Mouse (Mus musculus) forebrain, postnatal 0 days (tissue): ENCODE measurements at regions not wholly inside any gene's neighbourhood (a gene's known extent, or its start where the extent isn't known, plus 50 kb on each side); places are given as distances from the start of the nearest gene placed in this dataset.

Source experiments
- ATAC-seq: fragments of 200-750 bp; cut with Nextera tagmentation; 2 replicates; pipeline ENCODE4 v1.8.0; 2017; ENCODE audit warnings: mild to moderate bottlenecking, moderate library complexity
- DNase-seq: peaks from one replicate; pipeline ENCODE4 v3.0.0-alpha.2; 2015
- H3K27ac ChIP-seq: fragments of 300-500 bp; sonication (generic); 2 replicates; pipeline ENCODE4 v1.5.1; 2014; ENCODE audit warnings: low read depth, mild to moderate bottlenecking, antibody characterized with exemption, low read length, moderate library complexity, mixed read lengths
- H3K27me3 ChIP-seq: fragments of 300-500 bp; sonication (generic); 2 replicates; pipeline ENCODE4 v1.6.1; 2014; ENCODE audit warnings: mild to moderate bottlenecking, low read length, mixed read lengths; ENCODE audit not compliant: insufficient read depth
- H3K36me3 ChIP-seq: fragments of 300-500 bp; sonication (generic); 2 replicates; pipeline ENCODE4 v1.6.1; 2014; ENCODE audit warnings: mild to moderate bottlenecking, moderate library complexity; ENCODE audit not compliant: insufficient read depth
- H3K4me1 ChIP-seq: fragments of 300-500 bp; sonication (generic); 2 replicates; pipeline ENCODE4 v1.6.1; 2014; ENCODE audit warnings: antibody characterized with exemption; ENCODE audit not compliant: insufficient read depth
- H3K4me2 ChIP-seq: fragments of 300-500 bp; sonication (generic); 2 replicates; pipeline ENCODE4 v1.6.1; 2014; ENCODE audit warnings: low read depth, mild to moderate bottlenecking, moderate library complexity
- H3K4me3 ChIP-seq: fragments of 300-500 bp; sonication (generic); 2 replicates; pipeline ENCODE4 v1.5.1; 2014; ENCODE audit warnings: low read depth, low read length, mixed read lengths
- H3K9ac ChIP-seq: fragments of 300-500 bp; sonication (generic); 2 replicates; pipeline ENCODE4 v1.6.1; 2014; ENCODE audit warnings: mild to moderate bottlenecking
- H3K9me3 ChIP-seq: fragments of 300-500 bp; sonication (generic); 2 replicates; pipeline ENCODE4 v1.6.1; 2016; ENCODE audit warnings: low read length
- CTCF ChIP-seq: sonication (generic); IDR thresholded peaks from 2 replicates; pipeline ENCODE4 v1.5.1; 2016; ENCODE audit warnings: antibody characterized with exemption, control low read depth, low read depth
- WGBS: fragments of 180-500 bp; shearing (Covaris S2); extraction: QIAGEN DNeasy Blood & Tissue Kit; methylation state at CpG from one replicate; pipeline ENCODE4 v1.1.7; 2014; 5-methylcytosine and 5-hydroxymethylcytosine counted together

DNA sequence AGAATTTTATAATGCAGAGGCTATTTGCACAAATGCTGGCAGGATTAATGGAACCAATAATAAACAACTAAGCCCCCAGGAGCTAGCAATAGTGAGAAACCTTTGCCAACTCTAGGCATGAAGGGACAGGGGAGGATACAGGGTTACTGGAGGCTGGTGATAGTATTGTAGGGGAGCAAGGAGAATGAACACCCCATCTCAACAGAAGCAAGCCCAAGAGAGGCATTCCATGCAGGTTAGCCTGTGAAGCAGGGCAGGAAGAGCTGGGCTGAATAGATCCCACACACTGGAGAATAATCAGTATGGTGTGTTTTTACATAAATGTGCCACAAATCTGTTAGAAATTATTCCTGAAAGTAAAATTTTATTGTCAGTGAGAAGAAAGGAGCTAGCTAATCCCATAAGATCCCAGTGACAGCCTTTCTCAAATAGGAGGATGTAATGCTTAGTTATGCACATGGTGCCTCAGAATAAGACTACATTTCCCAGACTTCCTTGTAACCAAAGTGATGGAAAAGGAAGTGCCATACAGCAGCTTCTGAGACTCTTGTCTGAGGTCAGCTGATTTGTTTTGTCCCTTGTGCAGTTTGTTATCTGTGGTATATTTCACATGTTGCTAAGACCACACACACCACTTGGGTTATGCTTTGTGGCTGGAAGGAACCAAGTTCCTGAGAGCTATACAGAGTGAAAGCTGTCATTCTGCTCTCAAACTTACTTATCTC lies 111.1 kb downstream of the Ccdc71l start:
- H3K27ac ChIP-seq = no peak overlapping the region
- no peak overlapping the region for H3K4me3 ChIP-seq
- H3K4me2 ChIP-seq = no peak overlapping the region
- no peaks in the 10 kb centered on the region for H3K4me1 ChIP-seq
- H3K27me3 ChIP-seq = no peaks in the 10 kb centered on the region
- no peak overlapping the region for H3K9ac ChIP-seq
- DNase-seq (peak; percentile 47), ATAC-seq (peak; percentile 95)
- no peak for TF ChIP-seq CTCF
- H3K36me3 ChIP-seq = no peaks in the 10 kb centered on the region
- H3K9me3 ChIP-seq = no peaks in the 10 kb centered on the region

DNA sequence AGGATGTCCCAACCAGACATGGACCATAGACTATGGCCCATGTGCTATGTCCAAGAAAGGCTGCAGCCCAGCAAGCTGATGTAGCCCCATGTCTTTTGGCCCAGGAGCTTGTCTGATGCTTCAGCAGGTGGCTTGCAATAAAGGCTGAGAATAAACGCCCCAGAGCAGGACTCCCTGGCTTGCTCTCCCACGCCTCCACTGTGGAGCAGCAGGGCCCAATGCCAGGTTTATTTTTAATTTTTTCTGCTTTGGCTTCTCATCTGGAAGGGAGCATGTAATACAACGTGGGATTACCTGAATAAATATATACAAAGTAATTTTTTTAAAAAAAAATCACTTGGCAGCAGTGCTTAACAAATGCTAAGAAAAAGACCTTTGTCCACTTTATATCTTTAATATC lies 125.7 kb downstream of the Ccdc71l start:
- no peak overlapping the region for H3K27ac ChIP-seq
- no peak overlapping the region for H3K4me2 ChIP-seq
- no peaks in the 10 kb centered on the region for H3K27me3 ChIP-seq
- no peak overlapping the region for H3K4me3 ChIP-seq
- H3K9me3 ChIP-seq = no peaks in the 10 kb centered on the region
- no peaks in the 10 kb centered on the region for H3K36me3 ChIP-seq
- TF ChIP-seq CTCF = no peak
- DNase-seq (no peak), ATAC-seq (no peak)
- H3K9ac ChIP-seq = no peak overlapping the region
- 68% methylated on average over 3 of the region's 3 CpGs for WGBS
- H3K4me1 ChIP-seq = no peaks in the 10 kb centered on the region

DNA sequence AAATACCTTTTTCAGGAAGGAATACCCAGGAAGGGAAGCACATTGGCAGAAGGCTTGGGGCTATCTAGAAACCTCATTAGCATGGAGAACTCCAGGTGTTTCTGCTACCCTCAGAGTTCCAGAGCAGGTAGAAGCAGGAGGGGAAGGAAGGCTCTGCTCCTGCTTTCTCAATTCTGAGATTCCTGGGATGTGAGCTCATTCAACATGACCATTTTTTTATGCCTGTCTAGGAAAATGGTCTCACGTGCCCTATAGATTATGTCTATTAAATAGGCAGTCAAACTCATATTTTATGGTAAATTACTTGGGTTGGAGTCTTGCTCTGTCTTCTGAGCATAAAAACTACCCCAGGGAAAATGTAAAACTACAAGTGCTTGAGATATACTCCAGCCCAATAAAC lies 130.2 kb downstream of the Ccdc71l start:
- no peak for DNase-seq
- Histone ChIP-seq H3K4me1 (no peaks in the 10 kb centered on the region), H3K9me3 (no peaks in the 10 kb centered on the region), H3K27ac (no peak overlapping the region), H3K36me3 (no peaks in the 10 kb centered on the region), H3K4me2 (no peak overlapping the region), H3K27me3 (no peaks in the 10 kb centered on the region), H3K9ac (no peak overlapping the region), H3K4me3 (no peak overlapping the region)
- TF ChIP-seq CTCF = no peak
- ATAC-seq = no peak
- WGBS = 83% methylated on average over 1 of the region's 1 CpGs

DNA sequence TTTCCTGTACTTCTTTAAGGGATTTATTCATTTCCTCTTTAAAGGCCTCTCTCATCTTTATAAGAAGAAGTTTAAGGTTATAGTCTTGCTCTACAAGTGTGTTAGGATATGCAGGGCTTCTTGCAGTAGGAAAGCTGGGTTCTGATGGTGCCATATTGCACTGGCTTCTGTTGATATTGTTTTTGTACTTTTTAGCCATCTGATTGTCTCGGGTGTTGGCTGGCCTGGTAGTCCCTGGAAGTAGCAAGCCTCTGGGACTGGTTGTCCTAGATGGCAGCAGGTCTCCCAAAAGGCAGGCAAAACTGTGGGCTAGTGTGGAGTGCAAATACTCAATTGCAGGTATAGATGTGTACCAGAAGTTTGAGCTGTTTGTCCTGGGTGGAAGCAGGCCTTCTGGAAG lies 147.1 kb downstream of the Ccdc71l start:
- no peaks in the 10 kb centered on the region for H3K36me3 ChIP-seq
- no peak overlapping the region for H3K9ac ChIP-seq
- no peak for ATAC-seq
- no peaks in the 10 kb centered on the region for H3K9me3 ChIP-seq
- no peak for TF ChIP-seq CTCF
- DNase-seq = no peak
- H3K4me1 ChIP-seq = no peaks in the 10 kb centered on the region
- no peak overlapping the region for H3K4me3 ChIP-seq
- no peaks in the 10 kb centered on the region for H3K27me3 ChIP-seq
- 71% methylated on average over 1 of the region's 1 CpGs for WGBS
- no peak overlapping the region for H3K4me2 ChIP-seq
- no peak overlapping the region for H3K27ac ChIP-seq

DNA sequence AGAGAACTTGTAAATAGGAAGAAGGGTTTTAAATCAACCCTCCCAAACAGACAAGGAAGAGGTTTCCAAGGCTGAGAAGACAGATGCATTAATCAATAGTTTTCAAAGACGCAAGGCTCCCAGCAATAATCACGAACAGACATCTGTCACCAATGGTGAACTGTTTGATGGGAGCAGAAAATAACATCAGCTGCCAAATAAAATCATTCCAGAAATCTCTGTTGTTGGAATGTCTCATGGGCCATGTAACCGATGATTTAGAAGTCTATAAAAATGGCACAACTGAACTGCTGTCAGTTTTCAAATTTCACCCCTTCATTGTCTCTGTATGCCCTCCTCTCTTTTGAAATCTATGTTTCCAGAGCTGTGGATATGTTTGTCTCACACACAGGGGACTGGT lies 152.7 kb downstream of the Ccdc71l start:
- no peak overlapping the region for H3K9ac ChIP-seq
- H3K9me3 ChIP-seq = no peaks in the 10 kb centered on the region
- no peak overlapping the region for H3K4me3 ChIP-seq
- H3K36me3 ChIP-seq = no peaks in the 10 kb centered on the region
- H3K4me1 ChIP-seq = no peaks in the 10 kb centered on the region
- no peak for ATAC-seq
- TF ChIP-seq CTCF = no peak
- H3K27ac ChIP-seq = no peak overlapping the region
- 81% methylated on average over 3 of the region's 3 CpGs for WGBS
- no peaks in the 10 kb centered on the region for H3K27me3 ChIP-seq
- H3K4me2 ChIP-seq = no peak overlapping the region
- no peak for DNase-seq

DNA sequence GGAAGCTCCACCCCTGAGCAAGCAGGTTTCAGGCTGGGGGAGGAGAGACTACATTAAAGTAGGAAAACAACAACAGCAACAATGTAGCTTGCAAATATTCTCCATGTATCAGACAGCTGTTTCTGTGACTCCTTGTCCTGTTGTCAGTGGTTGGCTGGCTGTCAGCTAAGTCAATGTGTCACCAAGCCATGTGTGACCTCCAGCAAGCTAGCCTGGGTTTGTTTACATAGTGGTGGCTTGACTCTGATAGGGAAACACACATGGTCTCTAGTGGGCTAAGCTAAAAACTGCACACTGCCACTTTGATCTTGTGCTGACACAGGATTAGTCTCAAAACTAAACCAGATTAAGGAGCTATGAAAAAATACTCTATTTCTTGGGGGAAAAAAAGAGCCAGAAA lies 155.1 kb downstream of the Ccdc71l start:
- no peak overlapping the region for H3K27ac ChIP-seq
- no peak overlapping the region for H3K9ac ChIP-seq
- no peak overlapping the region for H3K4me2 ChIP-seq
- no peaks in the 10 kb centered on the region for H3K9me3 ChIP-seq
- TF ChIP-seq CTCF = no peak
- no peak for ATAC-seq
- H3K27me3 ChIP-seq = no peaks in the 10 kb centered on the region
- H3K4me1 ChIP-seq = no peaks in the 10 kb centered on the region
- DNase-seq = no peak
- no peak overlapping the region for H3K4me3 ChIP-seq
- no peaks in the 10 kb centered on the region for H3K36me3 ChIP-seq

DNA sequence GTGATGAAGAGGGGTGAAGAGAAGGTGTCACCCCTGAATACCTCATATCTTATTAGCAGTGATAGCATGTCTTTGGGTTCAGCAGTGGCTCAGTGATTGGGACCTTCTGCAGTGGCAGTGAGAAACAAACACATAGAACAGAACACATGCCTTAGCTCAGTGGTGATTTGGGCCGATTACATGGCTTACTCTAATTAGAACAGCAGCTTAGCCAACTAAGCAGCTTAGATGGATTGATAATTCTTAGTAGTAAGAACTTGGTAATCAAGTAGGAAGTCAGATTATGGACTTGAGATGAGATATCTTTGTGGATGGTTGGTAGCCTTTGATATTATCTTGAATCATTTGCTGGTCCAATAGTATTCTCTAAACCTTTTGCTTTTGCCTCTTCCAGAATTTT lies 167.0 kb downstream of the Ccdc71l start:
- H3K27ac ChIP-seq = no peak overlapping the region
- H3K27me3 ChIP-seq = no peaks in the 10 kb centered on the region
- H3K36me3 ChIP-seq = no peaks in the 10 kb centered on the region
- H3K4me1 ChIP-seq = no peaks in the 10 kb centered on the region
- no peak overlapping the region for H3K4me3 ChIP-seq
- TF ChIP-seq CTCF = no peak
- ATAC-seq = no peak
- H3K9me3 ChIP-seq = peaks cover 13% of the 10 kb centered on the region; the same call in 1 of the 2 replicates
- H3K4me2 ChIP-seq = no peak overlapping the region
- no peak for DNase-seq
- no peak overlapping the region for H3K9ac ChIP-seq
- WGBS = 85% methylated on average over 1 of the region's 1 CpGs
